Mouse (Mus musculus): ENCODE data around the gene Shf. TPM values are rescaled to one million over a fixed set of nuclear protein-coding genes. Genes with fewer than 3 reads are reported as not detected.

Gene Shf
- polyA plus RNA-seq, 1 experiment from 2014 or later: 7.9 TPM

DNA sequence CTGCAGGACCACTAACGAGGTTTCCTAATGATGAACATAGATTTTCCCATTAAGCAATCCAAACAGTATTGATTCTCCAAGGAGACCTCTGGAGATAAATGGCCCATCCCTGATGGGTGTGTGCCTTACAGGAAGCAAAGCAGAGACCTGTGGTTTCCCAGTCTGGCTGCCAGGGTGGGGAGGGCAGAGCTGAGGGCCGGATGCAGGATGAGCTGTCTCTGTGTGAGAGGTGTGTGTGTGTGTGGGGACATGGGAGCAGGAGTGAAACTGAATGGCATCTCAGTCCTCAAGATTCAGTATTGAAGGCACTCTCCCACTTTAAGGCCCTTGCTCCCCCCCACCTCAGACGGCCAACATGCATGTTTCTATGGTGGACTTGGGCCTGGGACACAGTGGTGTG is 12.8 kb downstream of the Shf start:
- Histone ChIP-seq H3K27ac (replicated peaks; ENCODE audit: low read depth, low read length) (no peak overlapping the region), H3K9ac (ENCODE audit: low read length) (no peak overlapping the region), H3K4me3 (ENCODE audit: low read depth, low read length) (no peak overlapping the region), H3K4me2 (ENCODE audit: low read depth, severe bottlenecking) (no peak overlapping the region), H3K36me3 (ENCODE audit: control insufficient read depth, insufficient read depth, low read length) (peaks cover 7% of the 10 kb centered on the region), H3K27me3 (ENCODE audit: control insufficient read depth, insufficient read depth, low read length) (no peaks in the 10 kb centered on the region), H3K4me1 (ENCODE audit: control insufficient read depth, insufficient read depth, low read length) (no peaks in the 10 kb centered on the region), H3K9me3 (ENCODE audit: control insufficient read depth, low read length) (no peaks in the 10 kb centered on the region)
- ATAC-seq (ENCODE audit: insufficient number of reproducible peaks, low FRiP score, low TSS enrichment, low read depth) (no peak), DNase-seq (ENCODE audit: low spot score) (no peak)
- 73% methylated on average over 3 of the region's 3 CpGs for WGBS

DNA sequence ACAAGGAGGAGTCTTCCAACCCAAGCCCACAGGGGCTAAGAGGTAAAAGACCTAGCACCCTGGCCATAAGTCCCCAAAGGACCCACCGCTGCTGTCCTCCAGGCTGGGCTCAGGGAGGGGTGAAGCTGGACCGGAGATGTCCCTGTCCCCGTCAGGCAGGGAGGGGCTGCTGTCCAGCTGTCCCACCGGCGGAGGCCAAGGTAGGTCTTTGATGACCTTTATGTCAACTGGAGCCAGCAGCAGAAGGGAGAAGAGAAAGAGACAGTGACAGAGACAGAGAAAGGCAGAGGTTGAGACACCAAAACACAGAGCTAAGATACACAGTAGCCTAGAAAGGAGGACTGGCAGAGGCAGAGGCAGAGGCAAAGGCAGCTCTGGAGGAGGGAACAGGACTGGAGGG is 13.6 kb downstream of the Shf start:
- Histone ChIP-seq H3K4me1 (ENCODE audit: control insufficient read depth, insufficient read depth, low read length) (no peaks in the 10 kb centered on the region), H3K9ac (ENCODE audit: low read length) (no peak overlapping the region), H3K27ac (replicated peaks; ENCODE audit: low read depth, low read length) (no peak overlapping the region), H3K4me3 (ENCODE audit: low read depth, low read length) (no peak overlapping the region), H3K36me3 (ENCODE audit: control insufficient read depth, insufficient read depth, low read length) (peaks cover 7% of the 10 kb centered on the region), H3K9me3 (ENCODE audit: control insufficient read depth, low read length) (no peaks in the 10 kb centered on the region), H3K4me2 (ENCODE audit: low read depth, severe bottlenecking) (no peak overlapping the region), H3K27me3 (ENCODE audit: control insufficient read depth, insufficient read depth, low read length) (no peaks in the 10 kb centered on the region)
- 85% methylated on average over 5 of the region's 5 CpGs for WGBS
- ATAC-seq (ENCODE audit: insufficient number of reproducible peaks, low FRiP score, low TSS enrichment, low read depth) (no peak), DNase-seq (ENCODE audit: low spot score) (no peak)

DNA sequence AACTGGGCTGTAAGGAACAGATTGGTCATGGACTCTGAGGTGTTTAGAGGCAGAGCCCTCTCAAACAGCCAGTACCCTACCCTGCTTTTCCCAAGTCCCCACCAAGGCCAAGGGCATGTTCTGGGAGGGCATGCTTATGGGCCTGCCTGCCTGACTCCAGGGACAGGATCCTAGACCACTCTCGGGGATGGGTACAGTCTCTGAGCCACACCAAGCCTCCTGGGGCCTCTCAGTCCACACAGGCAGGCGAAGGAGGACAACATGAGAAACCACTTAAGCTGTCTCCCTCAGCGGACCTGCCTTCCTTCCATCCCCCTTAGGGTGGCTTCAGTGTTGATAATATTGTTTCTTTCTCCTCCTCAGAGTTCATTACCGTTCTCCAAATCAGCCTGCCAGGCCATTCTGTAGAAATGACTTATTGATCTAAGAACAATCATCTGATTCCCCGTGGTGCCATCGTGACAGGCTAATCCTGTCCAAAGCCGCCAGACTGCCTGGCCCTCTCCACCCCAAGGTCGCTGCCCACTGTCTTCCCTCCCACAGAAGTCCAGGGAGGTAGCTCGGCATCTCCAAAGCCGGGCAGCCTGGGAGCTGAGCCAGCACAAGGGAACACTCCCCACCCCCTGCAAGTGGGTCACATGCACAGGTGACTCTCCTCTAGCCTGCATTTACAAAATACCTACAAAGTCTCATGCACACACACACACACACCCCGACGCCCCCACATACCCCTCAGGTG is 14.6 kb downstream of the Shf start:
- H3K27ac ChIP-seq (replicated peaks; ENCODE audit: low read depth, low read length): no peak overlapping the region
- H3K4me3 ChIP-seq (ENCODE audit: low read depth, low read length): no peak overlapping the region
- H3K9me3 ChIP-seq (ENCODE audit: control insufficient read depth, low read length): no peaks in the 10 kb centered on the region
- H3K4me1 ChIP-seq (ENCODE audit: control insufficient read depth, insufficient read depth, low read length): no peaks in the 10 kb centered on the region; the same call in 1 of the 2 replicates
- WGBS: 82% methylated on average over 12 of the region's 12 CpGs
- no peak for DNase-seq (ENCODE audit: low spot score)
- H3K4me2 ChIP-seq (ENCODE audit: low read depth, severe bottlenecking): no peak overlapping the region
- no peak overlapping the region for H3K9ac ChIP-seq (ENCODE audit: low read length)
- H3K36me3 ChIP-seq (ENCODE audit: control insufficient read depth, insufficient read depth, low read length): peaks cover 7% of the 10 kb centered on the region
- no peak for ATAC-seq (ENCODE audit: insufficient number of reproducible peaks, low FRiP score, low TSS enrichment, low read depth)
- no peaks in the 10 kb centered on the region for H3K27me3 ChIP-seq (ENCODE audit: control insufficient read depth, insufficient read depth, low read length)

DNA sequence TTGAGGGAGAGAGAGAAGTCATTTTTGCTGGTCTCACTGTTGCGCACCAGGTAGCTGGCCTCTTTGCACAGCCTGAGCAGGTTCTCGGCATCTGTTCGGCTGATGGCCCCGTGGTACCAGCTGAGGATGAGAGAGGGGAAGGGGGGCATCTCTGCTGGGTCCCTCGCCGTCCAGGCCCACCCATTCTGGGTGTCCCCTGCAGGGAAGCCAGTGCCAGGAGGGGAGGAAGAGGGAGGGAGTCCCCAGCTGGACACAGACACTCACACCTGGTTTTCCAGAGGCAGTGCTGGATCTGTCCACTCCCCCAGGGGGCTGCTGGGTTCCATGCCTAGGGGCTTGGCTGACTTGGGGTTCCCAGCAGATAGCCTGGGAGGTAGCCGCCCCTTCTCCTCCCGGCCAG is 15.2 kb downstream of the Shf start:
- Histone ChIP-seq H3K4me2 (ENCODE audit: low read depth, severe bottlenecking) (no peak overlapping the region), H3K27ac (replicated peaks; ENCODE audit: low read depth, low read length) (no peak overlapping the region), H3K9me3 (ENCODE audit: control insufficient read depth, low read length) (no peaks in the 10 kb centered on the region), H3K27me3 (ENCODE audit: control insufficient read depth, insufficient read depth, low read length) (no peaks in the 10 kb centered on the region), H3K9ac (ENCODE audit: low read length) (no peak overlapping the region), H3K4me1 (ENCODE audit: control insufficient read depth, insufficient read depth, low read length) (no peaks in the 10 kb centered on the region; the same call in 1 of the 2 replicates), H3K4me3 (ENCODE audit: low read depth, low read length) (no peak overlapping the region), H3K36me3 (ENCODE audit: control insufficient read depth, insufficient read depth, low read length) (peaks cover 7% of the 10 kb centered on the region)
- WGBS: 85% methylated on average over 8 of the region's 8 CpGs
- ATAC-seq (ENCODE audit: insufficient number of reproducible peaks, low FRiP score, low TSS enrichment, low read depth) (no peak), DNase-seq (ENCODE audit: low spot score) (no peak)

DNA sequence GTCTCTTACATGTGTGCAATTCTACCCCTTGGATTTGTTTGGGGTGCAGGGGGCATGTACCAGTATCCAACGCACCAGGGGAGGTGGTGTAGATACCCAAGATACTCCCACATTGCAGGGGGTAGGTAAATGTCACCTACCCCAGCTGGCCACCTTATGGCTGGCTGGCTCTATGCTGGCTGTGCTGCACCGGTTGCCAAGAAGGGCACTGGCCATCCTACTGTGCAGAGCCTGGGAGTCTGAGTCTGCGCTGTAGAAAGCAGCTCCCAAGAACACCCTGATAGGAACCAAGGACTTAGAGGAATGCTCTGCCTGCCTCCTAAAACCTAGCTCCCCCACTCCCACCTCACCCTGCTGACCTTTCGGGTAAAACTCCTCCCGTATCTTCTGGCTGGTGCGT is 16.0 kb downstream of the Shf start:
- WGBS: 74% methylated on average over 6 of the region's 6 CpGs
- no peak overlapping the region for H3K9ac ChIP-seq (ENCODE audit: low read length)
- H3K4me3 ChIP-seq (ENCODE audit: low read depth, low read length): no peak overlapping the region
- ATAC-seq (ENCODE audit: insufficient number of reproducible peaks, low FRiP score, low TSS enrichment, low read depth) (no peak), DNase-seq (ENCODE audit: low spot score) (no peak)
- no peaks in the 10 kb centered on the region for H3K9me3 ChIP-seq (ENCODE audit: control insufficient read depth, low read length)
- H3K36me3 ChIP-seq (ENCODE audit: control insufficient read depth, insufficient read depth, low read length): peaks cover 7% of the 10 kb centered on the region
- H3K4me2 ChIP-seq (ENCODE audit: low read depth, severe bottlenecking): no peak overlapping the region
- no peaks in the 10 kb centered on the region for H3K27me3 ChIP-seq (ENCODE audit: control insufficient read depth, insufficient read depth, low read length)
- peaks cover 4% of the 10 kb centered on the region; the same call in 1 of the 2 replicates for H3K4me1 ChIP-seq (ENCODE audit: control insufficient read depth, insufficient read depth, low read length)
- H3K27ac ChIP-seq (replicated peaks; ENCODE audit: low read depth, low read length): no peak overlapping the region

DNA sequence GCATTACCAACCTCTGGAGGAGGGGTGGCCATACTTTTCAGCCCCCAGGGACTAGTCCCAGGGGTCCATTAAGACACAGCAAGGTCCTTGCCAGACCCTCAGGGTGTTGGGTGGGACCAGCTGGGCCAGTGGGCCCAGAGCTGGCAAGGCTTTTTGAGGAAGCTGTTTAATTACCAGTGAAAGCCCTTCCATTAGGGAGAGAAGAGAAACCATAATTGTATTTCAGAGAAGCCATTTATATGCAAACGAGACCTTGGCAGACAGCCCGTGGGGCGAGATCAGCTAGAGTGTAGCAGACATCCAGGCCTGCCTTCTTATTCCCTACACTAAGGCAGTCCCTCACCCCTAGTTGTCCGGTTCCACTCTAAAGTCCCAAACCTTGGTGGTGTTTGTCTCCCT is 17.0 kb downstream of the Shf start:
- peaks cover 5% of the 10 kb centered on the region for H3K36me3 ChIP-seq (ENCODE audit: control insufficient read depth, insufficient read depth, low read length)
- no peak overlapping the region for H3K4me3 ChIP-seq (ENCODE audit: low read depth, low read length)
- H3K27ac ChIP-seq (replicated peaks; ENCODE audit: low read depth, low read length): no peak overlapping the region
- no peaks in the 10 kb centered on the region for H3K27me3 ChIP-seq (ENCODE audit: control insufficient read depth, insufficient read depth, low read length)
- peaks cover 6% of the 10 kb centered on the region; the same call in 1 of the 2 replicates for H3K4me1 ChIP-seq (ENCODE audit: control insufficient read depth, insufficient read depth, low read length)
- H3K4me2 ChIP-seq (ENCODE audit: low read depth, severe bottlenecking): no peak overlapping the region
- ATAC-seq (ENCODE audit: insufficient number of reproducible peaks, low FRiP score, low TSS enrichment, low read depth): no peak
- H3K9me3 ChIP-seq (ENCODE audit: control insufficient read depth, low read length): no peaks in the 10 kb centered on the region
- 81% methylated on average over 4 of the region's 4 CpGs for WGBS
- H3K9ac ChIP-seq (ENCODE audit: low read length): no peak overlapping the region
- no peak for DNase-seq (ENCODE audit: low spot score)

DNA sequence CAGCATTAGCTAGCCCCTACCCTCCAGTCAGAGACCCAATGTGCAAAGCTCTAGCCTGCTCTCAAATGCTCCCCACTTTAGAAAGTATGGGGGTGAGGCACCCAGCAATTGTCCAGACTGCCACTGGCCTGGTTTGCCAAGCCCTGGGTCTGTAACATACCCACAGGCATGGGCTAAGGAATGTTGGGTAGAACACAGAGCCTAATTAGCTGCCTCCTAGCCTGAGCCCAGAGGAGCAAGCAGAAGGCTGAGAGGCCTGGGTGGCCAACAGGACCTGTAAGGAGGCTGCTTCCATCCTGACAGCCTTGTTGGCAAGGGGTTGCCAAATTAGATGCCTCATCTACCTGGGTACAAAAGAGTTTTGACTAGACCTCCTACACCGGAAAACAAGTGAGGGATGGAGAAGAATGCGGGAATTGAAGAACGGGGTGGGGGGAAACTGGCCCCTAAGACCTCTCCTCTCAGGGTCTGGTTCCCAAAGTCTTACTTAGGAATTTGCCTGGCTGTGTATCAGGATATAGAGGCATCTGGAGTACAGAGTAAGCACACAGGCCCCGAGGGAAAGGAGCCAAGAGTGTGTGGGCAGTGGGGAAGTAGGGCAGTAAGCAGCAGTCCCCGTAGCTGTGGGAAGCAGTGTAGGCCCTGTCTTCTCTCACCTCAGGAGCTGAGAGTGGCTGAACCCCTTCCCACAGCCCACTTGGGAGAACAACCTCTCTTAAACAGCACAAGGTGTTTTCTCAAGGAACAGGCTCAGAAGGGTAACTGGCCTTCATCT is 17.6 kb downstream of the Shf start:
- Histone ChIP-seq H3K4me3 (ENCODE audit: low read depth, low read length) (no peak overlapping the region), H3K9ac (ENCODE audit: low read length) (no peak overlapping the region), H3K27me3 (ENCODE audit: control insufficient read depth, insufficient read depth, low read length) (no peaks in the 10 kb centered on the region), H3K4me2 (ENCODE audit: low read depth, severe bottlenecking) (no peak overlapping the region), H3K36me3 (ENCODE audit: control insufficient read depth, insufficient read depth, low read length) (peaks cover 4% of the 10 kb centered on the region; the same call in 1 of the 2 replicates), H3K9me3 (ENCODE audit: control insufficient read depth, low read length) (no peaks in the 10 kb centered on the region), H3K4me1 (ENCODE audit: control insufficient read depth, insufficient read depth, low read length) (peaks cover 6% of the 10 kb centered on the region; the same call in 1 of the 2 replicates), H3K27ac (replicated peaks; ENCODE audit: low read depth, low read length) (no peak overlapping the region)
- WGBS: 89% methylated on average over 5 of the region's 5 CpGs
- no peak for ATAC-seq (ENCODE audit: insufficient number of reproducible peaks, low FRiP score, low TSS enrichment, low read depth)
- DNase-seq (ENCODE audit: low spot score): no peak

DNA sequence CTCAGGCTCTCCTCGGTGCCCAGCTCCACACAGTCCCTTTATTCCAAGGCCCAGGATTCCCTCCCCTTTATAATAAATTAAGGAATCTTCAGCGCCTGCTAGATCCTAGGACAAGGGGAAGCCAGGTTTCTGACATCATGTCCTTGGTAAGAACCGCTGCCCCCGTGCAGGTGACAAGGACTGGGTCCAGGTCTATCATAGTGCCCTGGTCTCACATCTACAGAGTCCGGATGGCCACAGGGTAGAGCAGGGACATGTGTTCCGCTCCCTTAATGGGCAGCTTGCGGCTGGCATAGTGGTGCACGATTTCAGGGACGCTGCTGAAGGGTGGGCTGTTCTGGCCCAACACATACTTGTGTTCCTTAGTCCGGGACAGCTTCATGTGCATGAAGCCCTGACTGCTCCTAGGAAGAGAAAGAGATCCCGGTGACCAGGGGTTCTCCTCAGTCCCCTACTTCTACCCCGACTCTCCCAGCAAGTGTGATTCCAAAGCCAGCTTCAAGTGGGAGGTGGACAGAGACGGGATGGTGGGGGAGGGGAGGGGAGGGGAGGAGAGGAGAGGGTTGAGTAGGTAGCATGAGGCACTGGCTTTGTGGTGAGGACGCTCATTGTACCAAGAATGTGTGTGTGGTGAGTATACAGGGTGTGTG is 19.7 kb downstream of the Shf start:
- H3K27ac ChIP-seq (replicated peaks; ENCODE audit: low read depth, low read length): peak overlapping the region; percentile 98
- no peaks in the 10 kb centered on the region for H3K9me3 ChIP-seq (ENCODE audit: control insufficient read depth, low read length)
- H3K4me2 ChIP-seq (ENCODE audit: low read depth, severe bottlenecking): peak overlapping the region; percentile 74
- H3K36me3 ChIP-seq (ENCODE audit: control insufficient read depth, insufficient read depth, low read length): peaks cover 4% of the 10 kb centered on the region; the same call in 1 of the 2 replicates
- H3K9ac ChIP-seq (ENCODE audit: low read length): peak overlapping the region; percentile 95
- peak; percentile 72 for DNase-seq (ENCODE audit: low spot score)
- peak overlapping the region; percentile 50 for H3K4me3 ChIP-seq (ENCODE audit: low read depth, low read length)
- H3K27me3 ChIP-seq (ENCODE audit: control insufficient read depth, insufficient read depth, low read length): no peaks in the 10 kb centered on the region
- peak; percentile 63 for ATAC-seq (ENCODE audit: insufficient number of reproducible peaks, low FRiP score, low TSS enrichment, low read depth)
- 11% methylated on average over 14 of the region's 14 CpGs for WGBS
- peaks cover 6% of the 10 kb centered on the region; the same call in 1 of the 2 replicates for H3K4me1 ChIP-seq (ENCODE audit: control insufficient read depth, insufficient read depth, low read length)

All from limb, embryonic 11.5 days (tissue).